Mouse (Mus musculus) erythroblast, embryonic 14.5 days (primary cell): ENCODE data around the gene Ppfia1.

Source experiments
- GATA1 ChIP-seq: IDR thresholded peaks from 2 replicates; pipeline ENCODE4 v1.6.1; 2012; ENCODE audit warnings: low read length, inconsistent platforms, mixed read lengths
- TAL1 ChIP-seq: IDR thresholded peaks from 3 replicates; pipeline ENCODE4 v1.6.1; 2012; ENCODE audit warnings: low read length, inconsistent platforms, mixed read lengths

GRCm38 (mm10) chr7:144441466-144441865, 112.1 kb downstream of the Ppfia1 start:
- TF ChIP-seq TAL1, result no peak
- no peak for TF ChIP-seq GATA1
